Mouse (Mus musculus) heart, postnatal 10 days (tissue): ENCODE measurements around the gene Ids. TPM values are rescaled to one million over a fixed set of nuclear protein-coding genes. Genes with fewer than 3 reads are reported as not detected.

Source experiments
- total RNA-seq, 2 experiments: library from RNA; stranded (reverse); gene quantifications; 2 replicates each; pipeline ENCODE4 v1.2.3; 2021

Ids gene
- total RNA-seq, 2 experiments from 2014 or later, result 20.4 to 21.4 TPM

Other genes with a start within 250 kb of the Ids start
- 10 to 100 TPM; 14.8 to 17.1 TPM for gene 1110012L19Rik, start 20.8 kb upstream of the Ids start, total RNA-seq
- 10 to 100 TPM; 22.5 to 26.3 TPM for gene Tmem185a, start 112.1 kb upstream of the Ids start, total RNA-seq